Mouse (Mus musculus) kidney, adult 2 months (tissue): Measurements from ENCODE around the gene Dspp.

ENCODE experiments used
- CTCF ChIP-seq: fragments of 200-500 bp; conservative IDR thresholded peaks from 2 replicates; pipeline ENCODE4 v1.5.1; 2011; ENCODE audit warnings: low read depth, mild to moderate bottlenecking, control low read depth, low read length, moderate library complexity, mixed read lengths; ENCODE audit not compliant: insufficient read depth, insufficient read length
- POLR2A ChIP-seq: fragments of 200-500 bp; IDR thresholded peaks from one replicate; pipeline ENCODE4 v1.6.1; 2011; ENCODE audit warnings: low read depth, low read length, control low read depth

- TF ChIP-seq POLR2A (no peak), CTCF (no peak)
These were observed 42.0 kb downstream of the Dspp start for GRCm38 (mm10) chr5:104212531-104212930.
